Mouse (Mus musculus) heart, adult 2 months (tissue): Measurements from ENCODE around the gene Slc38a3.
A peak's percentile ranks its signal among the peaks of the same experiment; 100 is the strongest.

Experiments
- CTCF ChIP-seq: fragments of 200-600 bp; IDR thresholded peaks from 2 replicates; pipeline ENCODE4 v1.8.1; 2022; ENCODE audit warnings: antibody characterized with exemption, mild to moderate bottlenecking, moderate library complexity
- EP300 ChIP-seq: fragments of 200-500 bp; IDR thresholded peaks from 2 replicates; pipeline ENCODE4 v1.6.1; 2011; ENCODE audit warnings: low read depth, low read length, control low read depth; ENCODE audit not compliant: insufficient read depth
- POLR2A ChIP-seq: fragments of 200-500 bp; IDR thresholded peaks from 2 replicates; pipeline ENCODE4 v1.6.1; 2011; ENCODE audit warnings: mild to moderate bottlenecking, low read depth, low read length, control low read depth; ENCODE audit not compliant: insufficient read depth

DNA sequence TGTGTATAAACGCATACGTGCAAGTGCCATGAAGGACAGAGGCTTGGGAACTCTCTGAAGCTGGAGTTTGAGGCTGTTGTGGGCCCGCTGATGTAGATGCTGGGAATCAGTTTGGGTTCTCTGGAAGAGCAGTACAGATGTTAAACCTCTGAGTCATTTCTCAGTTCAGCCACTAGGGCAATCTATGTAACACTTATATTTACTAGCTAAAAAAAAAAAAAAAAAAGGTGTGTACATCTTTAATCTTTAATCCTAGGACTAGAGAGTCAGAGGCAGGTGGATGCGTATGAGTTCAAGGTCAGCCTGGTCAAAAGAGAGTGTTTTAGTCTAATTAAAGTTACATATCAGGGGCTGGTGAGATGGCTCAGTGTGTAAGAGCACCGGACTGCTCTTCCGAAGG, 22.4 kb downstream of the Slc38a3 start:
- TF ChIP-seq CTCF (peak; percentile 39), EP300 (no peak), POLR2A (no peak)
